Mouse (Mus musculus): Measurements from ENCODE around the gene AF067063.

The AF067063 gene

GRCm38 (mm10) chr13:119810031-119810430, 20.0 kb downstream of the AF067063 start:
- Histone ChIP-seq H3K27me3 (ENCODE audit: insufficient read depth, low read length) (peaks cover 26% of the 10 kb centered on the region), H3K4me3 (replicated peaks; ENCODE audit: low read length) (no peak overlapping the region), H3K4me1 (replicated peaks; ENCODE audit: low read depth, low read length) (no peaks in the 10 kb centered on the region), H3K36me3 (ENCODE audit: insufficient read depth, low read length) (no peaks in the 10 kb centered on the region), H3K9me3 (ENCODE audit: low read length) (no peaks in the 10 kb centered on the region)
- TF ChIP-seq CTCF (conservative IDR thresholded peaks at IDR 0.05; ENCODE audit: low read length): no peak
- TF ChIP-seq NANOG (IDR thresholded peaks at IDR 0.05; ENCODE audit: borderline replicate concordance, low read length): no peak
- TF ChIP-seq POU5F1 (IDR thresholded peaks at IDR 0.05; ENCODE audit: borderline replicate concordance, low read length): no peak

DNA sequence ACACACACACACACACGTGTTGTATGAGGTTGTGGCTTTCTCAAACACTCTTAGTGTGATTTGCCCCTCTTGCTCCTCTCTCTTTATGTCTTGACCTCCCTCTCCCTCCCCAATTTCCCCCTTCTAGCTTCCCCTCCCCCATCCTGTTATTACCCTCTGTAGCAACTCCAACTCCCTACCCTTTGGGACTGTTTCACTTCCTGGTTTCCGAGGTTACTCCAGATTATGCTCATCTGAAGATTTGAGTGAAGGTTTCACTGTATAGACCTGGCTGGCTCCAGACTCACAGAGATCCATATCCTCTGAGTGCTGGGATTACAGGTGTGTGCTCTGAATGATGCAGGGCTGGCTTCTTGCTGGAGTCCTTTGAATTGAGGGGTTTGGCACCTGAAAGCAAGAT, 21.1 kb downstream of the AF067063 start:
- TF ChIP-seq CTCF (conservative IDR thresholded peaks at IDR 0.05; ENCODE audit: low read length) (no peak), NANOG (IDR thresholded peaks at IDR 0.05; ENCODE audit: borderline replicate concordance, low read length) (no peak), POU5F1 (IDR thresholded peaks at IDR 0.05; ENCODE audit: borderline replicate concordance, low read length) (no peak)
- peaks cover 19% of the 10 kb centered on the region for H3K27me3 ChIP-seq (ENCODE audit: insufficient read depth, low read length)
- H3K9me3 ChIP-seq (ENCODE audit: low read length): no peaks in the 10 kb centered on the region
- no peaks in the 10 kb centered on the region for H3K4me1 ChIP-seq (replicated peaks; ENCODE audit: low read depth, low read length)
- H3K36me3 ChIP-seq (ENCODE audit: insufficient read depth, low read length): no peaks in the 10 kb centered on the region
- no peak overlapping the region for H3K4me3 ChIP-seq (replicated peaks; ENCODE audit: low read length)

- no peaks in the 10 kb centered on the region for H3K36me3 ChIP-seq (ENCODE audit: insufficient read depth, low read length)
- no peaks in the 10 kb centered on the region for H3K9me3 ChIP-seq (ENCODE audit: low read length)
- no peak for TF ChIP-seq NANOG (IDR thresholded peaks at IDR 0.05; ENCODE audit: borderline replicate concordance, low read length)
- no peak for TF ChIP-seq CTCF (conservative IDR thresholded peaks at IDR 0.05; ENCODE audit: low read length)
- TF ChIP-seq POU5F1 (IDR thresholded peaks at IDR 0.05; ENCODE audit: borderline replicate concordance, low read length): no peak
- H3K4me3 ChIP-seq (replicated peaks; ENCODE audit: low read length): no peak overlapping the region
- no peaks in the 10 kb centered on the region for H3K4me1 ChIP-seq (replicated peaks; ENCODE audit: low read depth, low read length)
- peaks cover 5% of the 10 kb centered on the region; the same call in 1 of the 2 replicates for H3K27me3 ChIP-seq (ENCODE audit: insufficient read depth, low read length)
Measured at GRCm38 (mm10) chr13:119797656-119798055, 32.4 kb downstream of the AF067063 start.

- Histone ChIP-seq H3K4me3 (replicated peaks; ENCODE audit: low read length) (no peak overlapping the region), H3K9me3 (ENCODE audit: low read length) (no peaks in the 10 kb centered on the region), H3K36me3 (ENCODE audit: insufficient read depth, low read length) (peaks cover 9% of the 10 kb centered on the region), H3K27me3 (ENCODE audit: insufficient read depth, low read length) (peaks cover 5% of the 10 kb centered on the region; the same call in 1 of the 2 replicates), H3K4me1 (replicated peaks; ENCODE audit: low read depth, low read length) (peaks cover 17% of the 10 kb centered on the region)
- TF ChIP-seq NANOG (IDR thresholded peaks at IDR 0.05; ENCODE audit: borderline replicate concordance, low read length) (no peak), CTCF (conservative IDR thresholded peaks at IDR 0.05; ENCODE audit: low read length) (no peak), POU5F1 (IDR thresholded peaks at IDR 0.05; ENCODE audit: borderline replicate concordance, low read length) (no peak)
Measured at GRCm38 (mm10) chr13:119792791-119793404, 37.1 kb downstream of the AF067063 start.

DNA sequence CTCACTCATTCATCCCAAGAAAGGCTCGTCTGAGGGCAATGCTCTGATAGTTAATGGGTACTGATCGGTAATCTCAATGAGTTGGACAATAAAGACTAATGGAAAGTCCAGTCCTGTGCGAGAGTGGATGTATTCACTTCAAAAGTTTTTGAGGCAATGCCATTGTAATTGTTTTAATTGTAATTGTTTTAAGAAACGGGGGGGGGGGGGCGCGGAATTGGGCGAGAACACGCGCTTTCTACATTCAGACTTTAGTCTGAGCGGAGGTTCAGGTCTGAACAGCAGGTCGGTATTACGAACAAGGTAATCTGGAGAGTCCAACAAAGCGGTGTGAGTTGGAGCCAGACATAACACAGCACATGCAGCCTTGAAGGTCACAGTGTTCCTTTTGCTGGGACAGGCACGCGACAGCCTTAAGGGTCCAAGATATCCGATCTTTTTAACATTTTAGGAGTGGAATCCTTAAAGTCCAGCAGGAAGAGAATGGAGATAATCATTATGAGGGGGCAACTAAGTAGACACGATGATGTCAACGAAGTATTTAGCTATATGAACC, 38.4 kb downstream of the AF067063 start:
- H3K27me3 ChIP-seq (ENCODE audit: insufficient read depth, low read length): peaks cover 5% of the 10 kb centered on the region; the same call in 1 of the 2 replicates
- H3K9me3 ChIP-seq (ENCODE audit: low read length): no peaks in the 10 kb centered on the region
- H3K36me3 ChIP-seq (ENCODE audit: insufficient read depth, low read length): peaks cover 16% of the 10 kb centered on the region
- TF ChIP-seq CTCF (conservative IDR thresholded peaks at IDR 0.05; ENCODE audit: low read length): no peak
- TF ChIP-seq POU5F1 (IDR thresholded peaks at IDR 0.05; ENCODE audit: borderline replicate concordance, low read length): no peak
- no peak for TF ChIP-seq NANOG (IDR thresholded peaks at IDR 0.05; ENCODE audit: borderline replicate concordance, low read length)
- peaks cover 20% of the 10 kb centered on the region for H3K4me1 ChIP-seq (replicated peaks; ENCODE audit: low read depth, low read length)
- H3K4me3 ChIP-seq (replicated peaks; ENCODE audit: low read length): peak overlapping the region; percentile 85

DNA sequence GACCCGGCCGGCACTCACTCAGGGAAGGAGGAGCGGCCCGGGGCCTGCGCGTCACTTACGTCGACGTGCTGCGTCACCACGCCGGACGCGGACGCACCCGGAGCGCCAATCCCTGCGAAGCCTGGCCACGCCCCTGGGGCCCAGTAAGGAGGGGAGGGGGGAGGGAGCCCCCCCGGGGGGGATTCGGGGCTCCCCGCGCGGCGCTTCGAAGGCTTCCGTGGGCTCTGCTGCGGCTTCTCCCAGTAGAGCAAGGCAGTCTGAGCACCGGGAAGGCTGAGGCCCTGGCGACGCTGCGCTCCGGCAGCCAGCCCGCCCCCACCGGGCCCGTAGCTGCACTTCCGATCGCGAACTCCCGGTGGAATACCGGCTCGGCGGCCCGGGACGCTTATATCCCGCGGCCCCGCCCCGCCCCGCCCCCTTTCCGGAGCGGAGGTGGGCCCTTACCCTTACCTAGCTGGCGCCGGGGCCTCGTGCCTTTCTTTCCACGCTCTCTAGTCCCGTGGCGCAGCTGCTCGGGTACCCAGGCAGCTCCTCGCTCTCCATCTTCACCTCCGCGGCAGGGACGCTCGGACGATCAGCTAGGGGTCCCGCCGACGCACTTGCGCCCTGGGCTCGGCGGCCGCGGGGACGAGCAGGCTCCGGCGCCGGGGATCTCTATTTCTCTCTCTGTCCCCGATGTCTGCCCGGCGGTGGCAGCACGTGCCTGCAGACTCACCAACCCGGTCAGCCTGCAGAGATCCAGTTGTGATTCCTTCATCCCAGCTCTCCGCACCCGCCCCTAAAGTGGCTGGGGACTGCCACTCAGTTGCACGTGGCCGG, 39.0 kb downstream of the AF067063 start, which contains the start of gene Zfp131:
Zfp131 (minus strand) TSS at position 129 of the 819 bp plus-strand sequence.
- Histone ChIP-seq H3K9me3 (ENCODE audit: low read length) (no peaks in the 10 kb centered on the region), H3K4me3 (replicated peaks; ENCODE audit: low read length) (peak within 1 kb of the TSS; percentile 85), H3K36me3 (ENCODE audit: insufficient read depth, low read length) (peaks cover 23% of the 10 kb centered on the region), H3K4me1 (replicated peaks; ENCODE audit: low read depth, low read length) (peaks cover 21% of the 10 kb centered on the region), H3K27me3 (ENCODE audit: insufficient read depth, low read length) (peaks cover 5% of the 10 kb centered on the region; the same call in 1 of the 2 replicates)
- TF ChIP-seq NANOG (IDR thresholded peaks at IDR 0.05; ENCODE audit: borderline replicate concordance, low read length) (no peak), CTCF (conservative IDR thresholded peaks at IDR 0.05; ENCODE audit: low read length) (no peak), POU5F1 (IDR thresholded peaks at IDR 0.05; ENCODE audit: borderline replicate concordance, low read length) (no peak)

GRCm38 (mm10) chr13:119789851-119790717, 39.9 kb downstream of the AF067063 start:
- Histone ChIP-seq H3K4me1 (replicated peaks; ENCODE audit: low read depth, low read length) (peaks cover 21% of the 10 kb centered on the region), H3K9me3 (ENCODE audit: low read length) (no peaks in the 10 kb centered on the region)
- TF ChIP-seq POU5F1 (IDR thresholded peaks at IDR 0.05; ENCODE audit: borderline replicate concordance, low read length) (no peak), CTCF (conservative IDR thresholded peaks at IDR 0.05; ENCODE audit: low read length) (no peak), NANOG (IDR thresholded peaks at IDR 0.05; ENCODE audit: borderline replicate concordance, low read length) (no peak)

More at GRCm38 (mm10) chr13:119789851-119790717, 39.9 kb downstream of the AF067063 start:
- H3K27me3 ChIP-seq (ENCODE audit: insufficient read depth, low read length): peaks cover 5% of the 10 kb centered on the region; the same call in 1 of the 2 replicates
- peak overlapping the region; percentile 85 for H3K4me3 ChIP-seq (replicated peaks; ENCODE audit: low read length)
- H3K36me3 ChIP-seq (ENCODE audit: insufficient read depth, low read length): peaks cover 32% of the 10 kb centered on the region
